Mouse (Mus musculus): ENCODE data around the gene Cdpf1. TPM values are rescaled to one million over a fixed set of nuclear protein-coding genes. Genes with fewer than 3 reads are reported as not detected.
A peak's percentile ranks its signal among the peaks of the same experiment; 100 is the strongest.

The Cdpf1 gene
- total and polyA plus RNA-seq, 3 experiments, result 10.9 to 14.7 (median 14.7) TPM

DNA sequence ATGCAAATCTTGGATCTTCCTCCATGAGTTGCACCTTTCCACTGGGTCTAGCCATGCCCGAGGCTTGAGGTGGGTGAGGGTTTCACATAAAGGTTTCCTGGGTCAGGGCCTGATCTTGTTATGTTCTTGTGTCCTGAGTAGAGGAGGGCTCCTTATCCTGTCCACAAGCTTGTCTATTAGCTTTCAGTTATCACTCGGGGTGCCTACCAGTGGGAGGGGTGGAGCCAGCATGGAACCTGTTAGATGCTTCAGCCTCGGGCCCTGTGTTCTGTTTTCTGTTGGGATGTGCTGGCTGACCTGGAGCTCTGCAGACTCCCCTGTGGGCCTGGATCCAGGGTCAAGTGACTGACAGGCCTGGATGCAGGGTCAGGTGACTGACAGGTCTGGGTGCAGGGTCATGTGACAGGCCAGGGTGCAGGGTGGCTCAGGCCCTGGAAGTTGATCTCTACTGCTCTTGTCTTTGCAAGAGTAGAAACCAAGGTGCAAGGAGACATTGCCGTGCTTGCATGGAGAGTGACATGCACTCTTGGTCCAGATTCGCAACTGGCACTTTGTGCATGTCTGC, 30.4 kb upstream of the Cdpf1 start:
- Histone ChIP-seq H3K4me3 (ENCODE audit: low read depth, low read length) (no peak overlapping the region), H3K27me3 (ENCODE audit: insufficient read depth, low read length) (no peaks in the 10 kb centered on the region), H3K36me3 (replicated peaks) (peaks cover 26% of the 10 kb centered on the region), H3K4me1 (ENCODE audit: insufficient read depth, low read depth, low read length) (peaks cover 7% of the 10 kb centered on the region; the same call in 1 of the 2 replicates), H3K9me3 (replicated peaks) (no peaks in the 10 kb centered on the region)
- TF ChIP-seq POLR2AphosphoS5 (IDR thresholded peaks at IDR 0.05; ENCODE audit: insufficient replicate concordance, low read depth, low read length), result no peak
- no peak for TF ChIP-seq CTCF (IDR thresholded peaks at IDR 0.05; ENCODE audit: low read depth, low read length)
- TF ChIP-seq TAL1 (conservative IDR thresholded peaks at IDR 0.05; ENCODE audit: low read depth, low read length), result no peak
- TF ChIP-seq GATA2 (IDR thresholded peaks at IDR 0.05; ENCODE audit: borderline replicate concordance, low read depth, low read length), result no peak
- no peak for TF ChIP-seq GATA1 (IDR thresholded peaks at IDR 0.05; ENCODE audit: borderline replicate concordance, low read length)
- no peak for DNase-seq (ENCODE audit: low spot score)
- no peak for ATAC-seq (ENCODE audit: extremely low read depth, insufficient number of reproducible peaks, low FRiP score, poor library complexity, severe bottlenecking)

DNA sequence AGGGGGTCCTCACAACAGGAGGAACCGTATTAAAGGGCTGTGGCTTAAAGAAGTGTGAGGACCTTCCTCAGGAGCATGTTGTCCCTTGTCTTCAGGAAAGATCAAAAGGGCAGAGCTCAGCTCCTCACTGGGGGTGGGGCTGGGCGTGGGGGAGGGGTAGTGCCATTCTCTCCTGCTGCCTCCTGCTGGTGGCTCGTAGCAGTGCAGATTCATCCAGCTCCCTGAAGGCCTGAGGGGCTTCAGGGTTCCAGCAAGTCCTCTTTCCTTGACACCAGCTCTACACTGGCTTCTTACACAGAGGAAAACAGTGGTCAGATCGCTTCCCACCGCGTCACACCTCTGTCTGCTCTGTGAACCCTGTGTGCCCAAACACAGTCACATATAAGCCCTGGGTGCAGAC, 29.5 kb upstream of the Cdpf1 start:
- 0 out of 2 replicates have a peak, but pooled peaks have one; percentile 31 for TF ChIP-seq CTCF (IDR thresholded peaks at IDR 0.05; ENCODE audit: low read depth, low read length)
- no peak for TF ChIP-seq GATA1 (IDR thresholded peaks at IDR 0.05; ENCODE audit: borderline replicate concordance, low read length)
- TF ChIP-seq GATA2 (IDR thresholded peaks at IDR 0.05; ENCODE audit: borderline replicate concordance, low read depth, low read length), result no peak
- no peak overlapping the region for H3K4me3 ChIP-seq (ENCODE audit: low read depth, low read length)
- ATAC-seq (ENCODE audit: extremely low read depth, insufficient number of reproducible peaks, low FRiP score, poor library complexity, severe bottlenecking) (no peak), DNase-seq (ENCODE audit: low spot score) (no peak)
- no peaks in the 10 kb centered on the region for H3K27me3 ChIP-seq (ENCODE audit: insufficient read depth, low read length)
- no peaks in the 10 kb centered on the region for H3K9me3 ChIP-seq (replicated peaks)
- peaks cover 31% of the 10 kb centered on the region for H3K36me3 ChIP-seq (replicated peaks)
- peaks cover 11% of the 10 kb centered on the region; the same call in 1 of the 2 replicates for H3K4me1 ChIP-seq (ENCODE audit: insufficient read depth, low read depth, low read length)

- H3K36me3 ChIP-seq (replicated peaks), result peaks cover 32% of the 10 kb centered on the region
- no peak overlapping the region for H3K4me3 ChIP-seq (ENCODE audit: low read depth, low read length)
- TF ChIP-seq GATA1 (IDR thresholded peaks at IDR 0.05; ENCODE audit: borderline replicate concordance, low read length) (no peak), CTCF (IDR thresholded peaks at IDR 0.05; ENCODE audit: low read depth, low read length) (no peak), POLR2AphosphoS5 (IDR thresholded peaks at IDR 0.05; ENCODE audit: insufficient replicate concordance, low read depth, low read length) (no peak), GATA2 (IDR thresholded peaks at IDR 0.05; ENCODE audit: borderline replicate concordance, low read depth, low read length) (no peak), TAL1 (conservative IDR thresholded peaks at IDR 0.05; ENCODE audit: low read depth, low read length) (no peak)
- H3K9me3 ChIP-seq (replicated peaks), result no peaks in the 10 kb centered on the region
- no peak for ATAC-seq (ENCODE audit: extremely low read depth, insufficient number of reproducible peaks, low FRiP score, poor library complexity, severe bottlenecking)
- H3K4me1 ChIP-seq (ENCODE audit: insufficient read depth, low read depth, low read length), result peaks cover 20% of the 10 kb centered on the region
- H3K27me3 ChIP-seq (ENCODE audit: insufficient read depth, low read length), result no peaks in the 10 kb centered on the region
- no peak for DNase-seq (ENCODE audit: low spot score)
These were observed 25.4 kb upstream of the Cdpf1 start for GRCm38 (mm10) chr15:85836887-85837286.

GRCm38 (mm10) chr15:85835335-85835734, 23.8 kb upstream of the Cdpf1 start:
- DNase-seq (ENCODE audit: low spot score) (no peak), ATAC-seq (ENCODE audit: extremely low read depth, insufficient number of reproducible peaks, low FRiP score, poor library complexity, severe bottlenecking) (no peak)
- TF ChIP-seq CTCF (IDR thresholded peaks at IDR 0.05; ENCODE audit: low read depth, low read length), result 0 out of 2 replicates have a peak, but pooled peaks have one; percentile 5
- TF ChIP-seq POLR2AphosphoS5 (IDR thresholded peaks at IDR 0.05; ENCODE audit: insufficient replicate concordance, low read depth, low read length), result no peak
- Histone ChIP-seq H3K36me3 (replicated peaks) (peaks cover 24% of the 10 kb centered on the region), H3K9me3 (replicated peaks) (no peaks in the 10 kb centered on the region), H3K4me1 (ENCODE audit: insufficient read depth, low read depth, low read length) (peaks cover 24% of the 10 kb centered on the region), H3K4me3 (ENCODE audit: low read depth, low read length) (no peak overlapping the region), H3K27me3 (ENCODE audit: insufficient read depth, low read length) (no peaks in the 10 kb centered on the region; the same call in 1 of the 2 replicates)

- no peak for ATAC-seq (ENCODE audit: extremely low read depth, insufficient number of reproducible peaks, low FRiP score, poor library complexity, severe bottlenecking)
- peaks cover 5% of the 10 kb centered on the region for H3K27me3 ChIP-seq (ENCODE audit: insufficient read depth, low read length)
- DNase-seq (ENCODE audit: low spot score), result peak; percentile 20
- no peak for TF ChIP-seq TAL1 (conservative IDR thresholded peaks at IDR 0.05; ENCODE audit: low read depth, low read length)
- TF ChIP-seq GATA1 (IDR thresholded peaks at IDR 0.05; ENCODE audit: borderline replicate concordance, low read length), result no peak
- TF ChIP-seq CTCF (IDR thresholded peaks at IDR 0.05; ENCODE audit: low read depth, low read length), result no peak
- TF ChIP-seq POLR2AphosphoS5 (IDR thresholded peaks at IDR 0.05; ENCODE audit: insufficient replicate concordance, low read depth, low read length), result no peak
- no peak for TF ChIP-seq GATA2 (IDR thresholded peaks at IDR 0.05; ENCODE audit: borderline replicate concordance, low read depth, low read length)
- no peaks in the 10 kb centered on the region for H3K9me3 ChIP-seq (replicated peaks)
- H3K36me3 ChIP-seq (replicated peaks), result peaks cover 24% of the 10 kb centered on the region
- peak overlapping the region; percentile 73 for H3K4me3 ChIP-seq (ENCODE audit: low read depth, low read length)
- peaks cover 25% of the 10 kb centered on the region for H3K4me1 ChIP-seq (ENCODE audit: insufficient read depth, low read depth, low read length)
These were observed 21.1 kb upstream of the Cdpf1 start for GRCm38 (mm10) chr15:85832599-85832998.

- DNase-seq (ENCODE audit: low spot score) (peak; percentile 91), ATAC-seq (ENCODE audit: extremely low read depth, insufficient number of reproducible peaks, low FRiP score, poor library complexity, severe bottlenecking) (peak; percentile 92)
- Histone ChIP-seq H3K27me3 (ENCODE audit: insufficient read depth, low read length) (peaks cover 7% of the 10 kb centered on the region), H3K4me3 (ENCODE audit: low read depth, low read length) (peak within 1 kb of the TSS; percentile 73), H3K4me1 (ENCODE audit: insufficient read depth, low read depth, low read length) (peaks cover 25% of the 10 kb centered on the region), H3K36me3 (replicated peaks) (peaks cover 24% of the 10 kb centered on the region), H3K9me3 (replicated peaks) (no peaks in the 10 kb centered on the region)
- no peak for TF ChIP-seq TAL1 (conservative IDR thresholded peaks at IDR 0.05; ENCODE audit: low read depth, low read length)
- TF ChIP-seq GATA2 (IDR thresholded peaks at IDR 0.05; ENCODE audit: borderline replicate concordance, low read depth, low read length), result no peak
These were observed 20.6 kb upstream of the Cdpf1 start, which contains the start of gene Ttc38 for GRCm38 (mm10) chr15:85831954-85832590. Gene Ttc38, plus strand, starts transcription at chr15:85832306.
